Mouse (Mus musculus) hematopoietic stem cell, adult 5-6 weeks (primary cell): ENCODE data around the gene Cd22. TPM values are rescaled to one million over a fixed set of nuclear protein-coding genes. Genes with fewer than 3 reads are reported as not detected.
"Not testable (repeated sequence)": the region's sequence is repeated elsewhere in the genome, so short reads cannot be mapped to it uniquely, and the experiment has no call there.

Source experiments
- ATAC-seq, 2 experiments: fragments of 125-278 bp in 1 of 2; replicated peaks in 1 of 2; 2 replicates each; pipeline ENCODE4 v1.8.0; 2016 to 2017; ENCODE audit warnings: inconsistent platforms in 2 of 2, mild to moderate bottlenecking in 2 of 2, moderate number of reproducible peaks in 2 of 2, low read depth in 1 of 2, moderate TSS enrichment in 1 of 2; ENCODE audit not compliant: low FRiP score in 2 of 2, poor library complexity in 2 of 2, severe bottlenecking in 2 of 2, insufficient read depth in 1 of 2, low TSS enrichment in 1 of 2
- total RNA-seq: library from RNA; stranded (forward); fragments of 172-1452, 232-1000 nt; gene quantifications from 2 replicates; pipeline ENCODE4 v1.2.3, GENCODE M21; 2017

Gene Cd22
- total RNA-seq, result not detected in 2 replicates

GRCm38 (mm10) chr7:30880176-30880575, at the start of gene Cd22:
Gene Cd22, minus strand, starts transcription at chr7:30880342.
- no peak for ATAC-seq

GRCm38 (mm10) chr7:30924581-30924980, 44.4 kb upstream of the Cd22 start, which contains the start of gene Hamp2:
Gene Hamp2, minus strand, starts transcription at chr7:30924681.
- ATAC-seq, result not testable (repeated sequence)

GRCm38 (mm10) chr7:30924071-30924470, 43.9 kb upstream of the Cd22 start:
- no peak for ATAC-seq

GRCm38 (mm10) chr7:30922490-30922889, 42.3 kb upstream of the Cd22 start:
- not testable (repeated sequence) for ATAC-seq

GRCm38 (mm10) chr7:30920217-30920616, 40.1 kb upstream of the Cd22 start:
- peak in 1 of 2 experiments; percentile 47; a peak in 1 of 4 replicates for ATAC-seq

GRCm38 (mm10) chr7:30917219-30917618, 37.1 kb upstream of the Cd22 start:
- peak in 1 of 2 experiments; percentile 35; a peak in 2 of 4 replicates for ATAC-seq

- ATAC-seq, result no peak
Measured at GRCm38 (mm10) chr7:30916713-30917112, 36.6 kb upstream of the Cd22 start.

- no peak for ATAC-seq
Measured at GRCm38 (mm10) chr7:30914732-30915131, 34.6 kb upstream of the Cd22 start, which contains the start of gene Mag. Gene Mag, minus strand, starts transcription at chr7:30914873.

- peak; percentile 29 to 35; a peak in 2 of 4 replicates for ATAC-seq
Measured at GRCm38 (mm10) chr7:30909773-30910172, 29.6 kb upstream of the Cd22 start.

GRCm38 (mm10) chr7:30908992-30909431, 28.9 kb upstream of the Cd22 start:
- ATAC-seq, result no peak; a peak in 1 of 4 replicates

- peak; percentile 39 to 61; a peak in 1 of 4 replicates for ATAC-seq
Measured at GRCm38 (mm10) chr7:30908277-30908991, 28.3 kb upstream of the Cd22 start.

- peak; percentile 22 to 35; a peak in 1 of 4 replicates for ATAC-seq
Measured at GRCm38 (mm10) chr7:30904042-30904441, 23.9 kb upstream of the Cd22 start.

- no peak for ATAC-seq
Measured at GRCm38 (mm10) chr7:30895217-30895616, 15.1 kb upstream of the Cd22 start.

GRCm38 (mm10) chr7:30892515-30892914, 12.4 kb upstream of the Cd22 start:
- ATAC-seq, result no peak

GRCm38 (mm10) chr7:30891746-30892145, 11.6 kb upstream of the Cd22 start:
- no peak for ATAC-seq

- ATAC-seq, result no peak
Measured at GRCm38 (mm10) chr7:30890681-30891080, 10.5 kb upstream of the Cd22 start.

- ATAC-seq, result no peak
Measured at GRCm38 (mm10) chr7:30888786-30889185, 8.6 kb upstream of the Cd22 start.

- ATAC-seq, result peak; percentile 27 to 36; a peak in 3 of 4 replicates
Measured at GRCm38 (mm10) chr7:30887568-30888188, 7.5 kb upstream of the Cd22 start.
